Mouse (Mus musculus): ENCODE measurements around the gene Cypt12.

Cypt12 gene

DNA sequence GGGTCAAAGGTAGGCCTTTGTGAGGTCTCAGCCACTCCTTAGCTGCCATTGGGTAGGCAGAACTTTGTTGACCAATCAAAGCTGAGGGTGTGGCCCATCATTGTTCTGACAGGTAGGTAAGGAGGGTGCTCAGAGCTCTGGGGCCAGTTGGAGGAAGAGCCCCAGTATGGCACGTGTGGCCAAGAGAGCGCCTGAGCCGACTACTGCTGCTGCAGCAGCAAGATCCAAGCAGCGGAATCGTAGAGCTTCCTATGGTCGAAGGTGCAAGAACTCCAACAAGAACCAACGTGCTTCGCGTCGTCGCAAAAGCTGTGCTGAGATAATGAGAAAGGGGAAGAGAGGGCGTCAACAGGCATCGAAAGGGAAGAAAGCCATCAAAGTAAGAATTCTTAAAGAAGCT lies at the start of gene Cypt12:
Gene Cypt12 (plus strand): TSS at position 112 of the 400 bp plus-strand sequence.
- no peak for DNase-seq (ENCODE audit: low spot score in 2 of 2)

DNA sequence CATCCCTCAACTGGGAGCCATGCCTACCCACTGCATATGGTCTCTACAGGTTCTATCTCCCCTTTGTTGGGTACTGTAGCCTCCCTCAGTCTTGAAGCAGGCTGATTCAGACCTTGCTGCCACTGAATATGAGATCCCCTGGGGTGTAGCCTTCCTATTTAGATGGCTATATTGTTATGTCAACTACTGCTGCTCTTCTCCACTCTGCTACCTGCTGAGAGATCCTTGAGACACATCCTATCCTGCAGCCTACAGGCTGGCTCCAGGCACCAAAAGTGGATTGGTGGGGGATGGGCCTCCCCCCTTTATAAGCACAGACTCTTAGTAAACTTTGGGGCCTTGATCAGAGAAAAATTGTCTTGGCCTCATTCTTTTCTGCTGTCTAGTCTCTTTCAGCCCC lies 34.4 kb upstream of the Cypt12 start:
- no peak for DNase-seq (ENCODE audit: low spot score in 2 of 2)

DNA sequence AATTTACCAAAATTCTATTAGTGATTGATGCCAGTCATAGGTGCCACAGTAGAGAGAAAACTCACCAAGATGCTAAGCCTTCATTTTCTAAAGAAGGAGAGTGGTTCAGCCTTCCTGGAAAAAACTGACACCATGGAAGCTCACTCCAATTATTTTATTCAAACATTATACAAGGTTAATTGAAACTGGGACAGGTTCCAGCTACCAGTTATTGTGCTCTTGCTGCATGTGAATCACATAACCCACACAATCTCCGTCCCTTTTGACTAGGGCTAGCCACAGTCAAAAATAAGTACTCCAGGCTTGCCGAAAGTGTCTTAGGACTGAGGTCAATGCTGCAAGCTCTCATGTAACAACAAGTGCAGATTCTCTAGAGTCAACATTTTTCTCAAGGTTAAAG lies 8.0 kb upstream of the Cypt12 start:
- no peak for DNase-seq (ENCODE audit: low spot score in 2 of 2)
